Mouse (Mus musculus) myocyte (in vitro differentiated cells): ENCODE data around the gene Kremen1. TPM values are rescaled to one million over a fixed set of nuclear protein-coding genes. Genes with fewer than 3 reads are reported as not detected.

ENCODE experiments used
- H3K27me3 ChIP-seq: one replicate; pipeline ENCODE4 v1.6.1; 2011; ENCODE audit not compliant: control insufficient read depth, insufficient read depth, insufficient read length
- H3K36me3 ChIP-seq: one replicate; pipeline ENCODE4 v1.6.1; 2011; ENCODE audit not compliant: control insufficient read depth, insufficient read depth
- H3K4me2 ChIP-seq: one replicate; pipeline ENCODE4 v1.6.1; 2011; ENCODE audit warnings: low read depth, control low read depth
- H3K4me3 ChIP-seq: one replicate; pipeline ENCODE4 v1.5.1; 2011; ENCODE audit warnings: mild to moderate bottlenecking, control low read depth, moderate library complexity
- H3K79me2 ChIP-seq: one replicate; pipeline ENCODE4 v1.6.1; 2011; ENCODE audit not compliant: control insufficient read depth, insufficient read depth
- H3ac ChIP-seq: one replicate; pipeline ENCODE4 v1.6.1; 2011; ENCODE audit not compliant: control insufficient read depth, insufficient read length
- CEBPB ChIP-seq: IDR thresholded peaks from 2 replicates; pipeline ENCODE4 v1.6.1; 2011; ENCODE audit warnings: mild to moderate bottlenecking, moderate library complexity; ENCODE audit not compliant: poor library complexity, insufficient read depth, severe bottlenecking
- E2F4 ChIP-seq: IDR thresholded peaks from one replicate; pipeline ENCODE4 v1.6.1; 2011; ENCODE audit warnings: mild to moderate bottlenecking, control low read depth, moderate library complexity; ENCODE audit not compliant: insufficient read depth
- MAX ChIP-seq: IDR thresholded peaks from one replicate; pipeline ENCODE4 v1.6.1; 2011; ENCODE audit warnings: low read depth, mild to moderate bottlenecking, control low read depth
- MYOD1 ChIP-seq, 3 experiments: IDR thresholded peaks; one replicate each; pipeline ENCODE4 v1.6.1; 2011; ENCODE audit warnings: control low read depth in 2 of 3, low read depth in 2 of 3, mild to moderate bottlenecking in 2 of 3, moderate library complexity in 1 of 3; ENCODE audit not compliant: insufficient read length in 2 of 3, control insufficient read depth in 1 of 3
- MYOG ChIP-seq, 3 experiments: IDR thresholded peaks; one replicate each; pipeline ENCODE4 v1.6.1; 2011; ENCODE audit warnings: control low read depth in 2 of 3, low read depth in 2 of 3, mild to moderate bottlenecking in 2 of 3; ENCODE audit not compliant: insufficient read length in 2 of 3, control insufficient read depth in 1 of 3, insufficient read depth in 1 of 3
- POLR2A ChIP-seq: IDR thresholded peaks from one replicate; pipeline ENCODE4 v1.6.1; 2011; ENCODE audit warnings: low read depth, mild to moderate bottlenecking, control low read depth, moderate library complexity; ENCODE audit not compliant: insufficient read length
- POLR2AphosphoS2 ChIP-seq: IDR thresholded peaks from one replicate; pipeline ENCODE4 v1.6.1; 2011; ENCODE audit warnings: low read depth, control low read depth; ENCODE audit not compliant: insufficient read length
- REST ChIP-seq: IDR thresholded peaks from one replicate; pipeline ENCODE4 v1.6.1; 2011; ENCODE audit warnings: mild to moderate bottlenecking, control low read depth, moderate library complexity; ENCODE audit not compliant: insufficient read depth, insufficient read length
- SRF ChIP-seq: IDR thresholded peaks from one replicate; pipeline ENCODE4 v1.6.1; 2011; ENCODE audit warnings: low read depth; ENCODE audit not compliant: control insufficient read depth, insufficient read length
- TCF12 ChIP-seq: IDR thresholded peaks from one replicate; pipeline ENCODE4 v1.6.1; 2011; ENCODE audit warnings: mild to moderate bottlenecking, control low read depth; ENCODE audit not compliant: poor library complexity, insufficient read depth, severe bottlenecking
- TCF3 ChIP-seq: IDR thresholded peaks from one replicate; pipeline ENCODE4 v1.6.1; 2011; ENCODE audit warnings: low read depth, control low read depth; ENCODE audit not compliant: insufficient read length
- USF1 ChIP-seq: IDR thresholded peaks from one replicate; pipeline ENCODE4 v1.6.1; 2011; ENCODE audit warnings: low read depth, mild to moderate bottlenecking, control low read depth, moderate library complexity
- polyA plus RNA-seq: library from polyadenylated mRNA; unstranded; fragments of >200 nt; fragmentation: generic; extraction: Trizol; gene quantifications from one replicate; pipeline ENCODE4 v1.2.1, GENCODE M21; 2012; ENCODE audit warnings: missing spikeins

Kremen1 gene
- polyA plus RNA-seq, 1 experiment: 79.3 TPM

DNA sequence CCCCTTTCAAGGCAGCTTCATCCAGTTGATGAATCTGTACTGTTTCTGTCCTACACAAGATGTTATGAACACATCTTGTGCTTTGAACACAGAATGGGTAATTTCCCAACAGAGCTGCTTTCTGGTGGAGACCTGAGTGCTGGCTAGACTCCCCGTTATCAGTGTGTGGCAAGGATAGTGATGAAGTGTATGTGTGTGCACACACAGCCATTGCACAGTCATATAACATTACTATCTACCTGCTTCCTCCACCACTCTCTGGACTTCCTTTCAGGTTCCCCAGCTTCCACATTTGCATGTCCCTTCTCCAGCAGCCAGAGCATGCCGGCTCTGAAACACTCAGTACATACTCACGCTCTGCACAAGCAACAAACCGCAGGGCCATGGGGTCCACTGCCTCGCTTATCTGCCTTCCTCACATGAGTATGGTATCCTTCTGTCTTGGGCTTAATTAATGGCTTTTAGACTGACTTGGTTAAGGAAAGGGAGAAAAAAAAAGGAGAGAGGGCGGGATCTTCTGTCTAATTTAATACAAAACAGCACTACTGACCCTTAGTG is 46.8 kb downstream of the Kremen1 start:
- no peak overlapping the region for H3K4me3 ChIP-seq
- H3K4me2 ChIP-seq: no peak overlapping the region
- H3K79me2 ChIP-seq: no peaks in the 10 kb centered on the region
- H3K36me3 ChIP-seq: peaks cover 31% of the 10 kb centered on the region
- no peaks in the 10 kb centered on the region for H3K27me3 ChIP-seq
- H3ac ChIP-seq: no peak overlapping the region
- no peak for TF ChIP-seq REST
- TF ChIP-seq MYOG (IDR thresholded peaks at IDR 0.05; ENCODE audit: control insufficient read depth in 1 of 3, insufficient read depth in 1 of 3, insufficient read length in 2 of 3, low read depth in 2 of 3): no peak
- no peak for TF ChIP-seq MYOD1 (IDR thresholded peaks at IDR 0.05; ENCODE audit: control insufficient read depth in 1 of 3, insufficient read length in 2 of 3, low read depth in 2 of 3)
- TF ChIP-seq USF1: no peak
- TF ChIP-seq CEBPB: no peak
- TF ChIP-seq POLR2A: no peak
- TF ChIP-seq SRF: no peak
- no peak for TF ChIP-seq MAX
- TF ChIP-seq TCF12: no peak
- TF ChIP-seq E2F4: no peak
- no peak for TF ChIP-seq POLR2AphosphoS2
- no peak for TF ChIP-seq TCF3

DNA sequence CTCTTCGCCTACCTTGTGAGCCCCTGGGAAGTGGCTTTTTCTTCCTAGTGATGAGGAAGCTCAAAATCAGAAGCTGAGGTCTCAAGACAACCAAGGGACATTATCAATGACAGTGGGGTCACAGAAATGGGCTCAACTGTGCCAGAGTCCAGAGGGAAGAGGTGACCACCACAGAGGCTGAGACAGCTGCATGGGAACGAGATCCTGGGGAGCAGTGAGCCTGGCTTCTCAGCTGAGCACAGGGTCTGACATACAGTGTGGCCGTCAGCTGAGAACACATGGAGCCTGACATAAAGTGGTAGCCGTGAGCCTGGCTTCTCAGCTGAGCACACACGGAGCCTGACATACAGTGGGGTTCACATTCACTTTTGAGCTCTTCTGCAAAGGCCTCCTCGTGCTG is 58.3 kb downstream of the Kremen1 start:
- Histone ChIP-seq H3K4me2 (peak overlapping the region; percentile 82), H3K79me2 (no peaks in the 10 kb centered on the region), H3K36me3 (peaks cover 20% of the 10 kb centered on the region), H3ac (no peak overlapping the region), H3K4me3 (no peak overlapping the region), H3K27me3 (no peaks in the 10 kb centered on the region)
- no peak for TF ChIP-seq POLR2A
- no peak for TF ChIP-seq TCF12
- peak in 2 of 3 experiments; percentile 61 to 76 for TF ChIP-seq MYOD1 (IDR thresholded peaks at IDR 0.05; ENCODE audit: control insufficient read depth in 1 of 3, insufficient read length in 2 of 3, low read depth in 2 of 3)
- TF ChIP-seq MAX: no peak
- TF ChIP-seq E2F4: no peak
- peak in 2 of 3 experiments; percentile 74 for TF ChIP-seq MYOG (IDR thresholded peaks at IDR 0.05; ENCODE audit: control insufficient read depth in 1 of 3, insufficient read depth in 1 of 3, insufficient read length in 2 of 3, low read depth in 2 of 3)
- no peak for TF ChIP-seq TCF3
- no peak for TF ChIP-seq REST
- no peak for TF ChIP-seq SRF
- no peak for TF ChIP-seq CEBPB
- peak; percentile 30 for TF ChIP-seq POLR2AphosphoS2
- TF ChIP-seq USF1: no peak

DNA sequence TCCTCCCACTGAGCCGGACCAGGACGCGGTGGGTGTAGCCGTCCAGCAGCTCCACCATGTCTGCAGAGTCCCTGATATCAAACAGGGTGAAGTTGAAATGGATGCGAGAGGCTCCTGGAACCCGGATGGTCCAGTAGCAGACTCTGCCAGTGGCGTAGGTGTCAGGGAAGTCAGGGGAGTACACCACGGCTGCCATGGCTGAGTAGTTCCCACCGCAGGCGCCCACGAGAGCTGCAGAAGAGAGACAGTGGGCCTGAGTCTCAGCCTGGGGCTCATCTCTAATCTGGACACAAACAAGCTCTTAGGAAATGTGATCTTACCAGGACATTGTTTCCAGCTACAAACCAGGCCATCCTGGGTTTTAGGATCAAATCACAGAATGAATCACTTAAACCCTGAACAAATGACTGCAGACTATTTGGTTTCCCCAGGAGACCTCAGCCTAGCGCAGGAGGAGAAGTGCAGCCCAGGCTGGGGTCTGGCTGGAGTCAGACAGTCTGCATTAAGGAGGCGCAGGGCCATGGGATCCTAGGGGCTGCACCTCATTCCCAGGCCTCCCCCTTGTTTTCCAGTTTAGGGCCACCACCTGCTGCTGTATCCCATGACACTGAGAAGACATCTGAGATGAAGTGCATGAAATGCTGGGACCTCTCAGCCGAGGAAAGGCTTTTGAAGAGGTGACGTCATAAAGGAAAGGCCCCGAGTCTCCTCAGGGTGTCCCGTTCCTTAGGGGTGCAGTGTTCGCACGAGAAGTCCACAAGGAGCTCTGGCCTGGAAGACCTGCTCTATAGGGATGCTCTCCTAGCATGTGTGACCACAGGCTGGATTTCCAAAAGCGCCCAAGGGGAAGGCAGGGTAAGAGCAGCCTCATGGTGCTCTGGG is 59.3 kb downstream of the Kremen1 start:
- H3ac ChIP-seq: no peak overlapping the region
- peak in 1 of 3 experiments; percentile 50 for TF ChIP-seq MYOG (IDR thresholded peaks at IDR 0.05; ENCODE audit: control insufficient read depth in 1 of 3, insufficient read depth in 1 of 3, insufficient read length in 2 of 3, low read depth in 2 of 3)
- no peak for TF ChIP-seq TCF12
- TF ChIP-seq MYOD1 (IDR thresholded peaks at IDR 0.05; ENCODE audit: control insufficient read depth in 1 of 3, insufficient read length in 2 of 3, low read depth in 2 of 3): peak in 2 of 3 experiments; percentile 46 to 72
- TF ChIP-seq USF1: no peak
- no peak for TF ChIP-seq POLR2AphosphoS2
- TF ChIP-seq TCF3: no peak
- H3K36me3 ChIP-seq: peaks cover 12% of the 10 kb centered on the region
- no peak overlapping the region for H3K4me3 ChIP-seq
- peak overlapping the region; percentile 82 for H3K4me2 ChIP-seq
- H3K79me2 ChIP-seq: no peaks in the 10 kb centered on the region
- no peaks in the 10 kb centered on the region for H3K27me3 ChIP-seq

DNA sequence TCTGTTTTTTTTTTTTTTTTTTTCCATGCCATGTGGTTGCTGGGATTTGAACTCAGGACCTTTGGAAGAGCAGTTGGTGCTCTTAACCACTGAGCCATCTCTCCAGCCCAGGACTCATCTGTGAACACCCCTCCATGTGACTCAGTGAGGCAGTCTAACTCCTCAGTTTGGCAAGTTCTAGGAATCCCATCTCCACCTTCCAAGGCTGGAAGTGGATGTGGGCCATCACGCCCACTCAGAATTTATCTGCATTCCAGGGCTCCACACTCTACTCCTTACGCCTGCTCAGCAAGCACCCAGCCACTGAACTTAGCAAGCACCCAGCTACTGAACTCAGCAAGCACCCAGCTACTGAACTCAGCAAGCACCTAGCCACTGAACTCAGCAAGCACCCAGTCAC is 61.5 kb downstream of the Kremen1 start:
- H3K4me2 ChIP-seq: no peak overlapping the region
- H3ac ChIP-seq: no peak overlapping the region
- H3K36me3 ChIP-seq: peaks cover 17% of the 10 kb centered on the region
- no peaks in the 10 kb centered on the region for H3K79me2 ChIP-seq
- no peak for TF ChIP-seq CEBPB
- TF ChIP-seq MYOD1 (IDR thresholded peaks at IDR 0.05; ENCODE audit: control insufficient read depth in 1 of 3, insufficient read length in 2 of 3, low read depth in 2 of 3): no peak
- no peak for TF ChIP-seq POLR2AphosphoS2
- no peak for TF ChIP-seq TCF12
- TF ChIP-seq USF1: no peak
- no peak for TF ChIP-seq SRF
- TF ChIP-seq POLR2A: no peak
- no peak for TF ChIP-seq MAX
- TF ChIP-seq E2F4: no peak
- TF ChIP-seq TCF3: no peak
- no peak for TF ChIP-seq REST
- no peak for TF ChIP-seq MYOG (IDR thresholded peaks at IDR 0.05; ENCODE audit: control insufficient read depth in 1 of 3, insufficient read depth in 1 of 3, insufficient read length in 2 of 3, low read depth in 2 of 3)
- H3K4me3 ChIP-seq: no peak overlapping the region
- no peaks in the 10 kb centered on the region for H3K27me3 ChIP-seq
